Mouse (Mus musculus): ENCODE results near the gene Klf11. TPM values are rescaled to one million over a fixed set of nuclear protein-coding genes. Genes with fewer than 3 reads are reported as not detected.
"Not testable (repeated sequence)": the region's sequence is repeated elsewhere in the genome, so short reads cannot be mapped to it uniquely, and the experiment has no call there.

Klf11 gene
- polyA plus RNA-seq, 1 experiment from 2014 or later: 11.2 TPM

DNA sequence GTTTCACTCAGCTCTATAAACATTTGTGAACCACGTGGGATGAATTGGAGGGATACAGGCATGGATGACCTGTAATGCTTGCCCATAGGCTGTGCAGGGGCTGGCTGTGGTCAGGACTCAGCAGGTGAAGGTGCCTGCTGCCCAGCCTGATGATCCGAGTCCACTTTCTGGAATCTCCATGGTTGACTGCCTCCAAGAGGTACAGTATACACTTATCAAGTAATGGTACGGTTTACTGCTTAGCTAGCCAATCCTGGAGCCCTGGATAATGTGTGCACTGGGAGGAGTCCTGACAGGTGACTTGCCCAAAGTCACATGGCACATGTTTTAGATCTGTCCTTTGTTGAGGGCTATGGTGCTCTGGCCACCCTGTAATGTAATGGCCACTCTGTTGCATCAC lies 39.3 kb downstream of the Klf11 start:
- no peak overlapping the region for H3K27ac ChIP-seq
- no peaks in the 10 kb centered on the region for H3K36me3 ChIP-seq
- H3K9me3 ChIP-seq: no peaks in the 10 kb centered on the region
- 0 out of 2 replicates have a peak, but pooled peaks cover 6% of the 10 kb centered on the region for H3K4me1 ChIP-seq
- no peak for ATAC-seq (ENCODE audit: insufficient read depth, low FRiP score, low read depth)
- no peak overlapping the region for H3K4me3 ChIP-seq (replicated peaks)
- no peak overlapping the region for H3K9ac ChIP-seq
- H3K27me3 ChIP-seq (replicated peaks): no peaks in the 10 kb centered on the region
- WGBS: 79% methylated on average over 3 of the region's 3 CpGs
- no peak overlapping the region for H3K4me2 ChIP-seq

DNA sequence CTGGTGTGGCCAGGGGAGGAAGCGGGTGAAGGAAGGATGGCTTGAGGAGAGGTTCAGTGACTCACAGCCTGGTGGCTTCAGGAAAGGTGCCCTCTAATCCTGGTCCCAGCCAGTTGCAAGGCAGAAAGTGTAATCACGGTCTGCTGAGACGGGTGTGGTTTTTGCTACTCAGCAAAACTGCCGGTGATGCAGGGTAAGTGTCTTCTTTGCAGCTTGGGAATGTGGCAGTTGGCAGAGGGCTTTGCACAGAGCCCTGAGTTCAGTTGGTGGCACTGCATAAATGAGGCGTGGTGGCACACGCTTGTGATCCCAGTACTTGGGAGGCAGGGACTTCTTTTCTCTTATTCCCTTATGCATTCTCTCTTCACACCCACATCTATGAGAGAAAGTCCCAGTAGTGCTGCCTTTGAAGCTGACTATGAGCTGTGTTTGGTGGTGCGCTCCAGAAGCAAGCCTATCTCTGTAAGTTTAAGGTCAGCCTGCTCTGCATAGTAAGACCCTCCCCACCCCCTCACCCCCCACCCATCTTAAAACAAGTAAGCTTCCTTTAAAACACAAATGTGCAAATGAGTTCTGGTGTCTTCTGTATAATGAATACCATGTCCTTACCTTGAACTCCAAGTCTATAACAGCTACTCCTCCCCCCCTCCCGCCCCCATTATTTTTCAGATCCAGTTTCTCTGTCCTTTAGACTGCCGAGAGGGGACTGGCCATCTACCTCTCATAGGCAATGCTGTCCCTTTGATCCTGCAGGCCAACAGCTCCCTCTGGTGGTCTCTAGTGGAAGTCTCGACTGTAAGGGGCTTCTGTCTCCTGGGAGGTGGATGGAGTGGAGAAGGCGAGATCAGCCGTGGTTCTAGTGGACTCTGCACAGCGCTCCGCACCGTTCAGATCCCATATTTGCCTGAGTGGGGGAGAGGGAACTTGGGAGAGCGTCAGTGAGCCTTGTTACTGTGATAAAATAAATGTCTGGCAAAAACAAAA lies 45.7 kb downstream of the Klf11 start:
- WGBS: 38% methylated on average over 16 of the region's 16 CpGs
- Histone ChIP-seq H3K4me1 (no peaks in the 10 kb centered on the region), H3K4me3 (replicated peaks) (no peak overlapping the region)

DNA sequence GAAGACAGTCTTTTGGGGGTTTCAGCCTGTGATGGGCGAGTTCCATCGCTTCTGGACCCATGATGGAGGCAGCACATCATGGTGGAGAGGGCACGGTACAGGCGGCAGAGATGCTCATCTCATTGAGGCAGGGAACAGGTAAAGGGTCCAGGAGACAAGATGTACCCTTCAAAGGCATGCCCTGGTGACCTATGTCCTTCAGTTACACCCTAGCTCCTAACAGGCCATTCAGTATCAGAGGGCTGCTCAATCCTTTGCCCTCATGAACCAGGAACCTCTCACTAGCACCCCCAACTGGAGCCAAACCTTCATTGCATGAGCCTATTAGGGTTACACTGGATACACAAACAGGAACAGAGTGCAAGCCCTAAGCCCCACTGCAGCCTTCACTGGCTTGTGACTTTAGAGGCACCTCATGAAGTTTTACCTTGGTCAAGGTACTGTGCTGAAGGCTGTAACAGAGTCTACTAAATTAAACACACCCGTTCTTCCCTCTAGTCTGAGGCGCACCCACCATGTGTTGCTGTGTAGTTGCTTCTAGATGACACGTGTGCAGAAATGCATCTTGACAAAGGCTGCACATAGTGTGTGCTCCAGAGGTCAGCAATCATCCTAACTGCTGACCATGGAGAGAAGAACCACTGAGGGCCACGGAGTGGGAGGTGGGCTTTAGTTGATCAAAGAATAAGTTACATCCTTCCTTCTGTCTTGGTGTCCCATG lies 46.6 kb downstream of the Klf11 start:
- 0 out of 2 replicates have a peak, but pooled peaks cover 4% of the 10 kb centered on the region for H3K27me3 ChIP-seq (replicated peaks)
- no peaks in the 10 kb centered on the region for H3K36me3 ChIP-seq
- H3K4me3 ChIP-seq (replicated peaks): no peak overlapping the region
- no peak overlapping the region for H3K4me2 ChIP-seq
- H3K4me1 ChIP-seq: no peaks in the 10 kb centered on the region
- H3K9ac ChIP-seq: no peak overlapping the region
- ATAC-seq (ENCODE audit: insufficient read depth, low FRiP score, low read depth): no peak
- H3K9me3 ChIP-seq: no peaks in the 10 kb centered on the region
- WGBS: 62% methylated on average over 8 of the region's 8 CpGs
- no peak overlapping the region for H3K27ac ChIP-seq

More for the DNA sequence above, 45.7 kb downstream of the Klf11 start:
- H3K27ac ChIP-seq: no peak overlapping the region
- H3K4me2 ChIP-seq: no peak overlapping the region
- no peak overlapping the region for H3K9ac ChIP-seq
- peak; percentile 73 for ATAC-seq (ENCODE audit: insufficient read depth, low FRiP score, low read depth)
- H3K36me3 ChIP-seq: no peaks in the 10 kb centered on the region
- no peaks in the 10 kb centered on the region for H3K9me3 ChIP-seq
- 0 out of 2 replicates have a peak, but pooled peaks cover 4% of the 10 kb centered on the region for H3K27me3 ChIP-seq (replicated peaks)

DNA sequence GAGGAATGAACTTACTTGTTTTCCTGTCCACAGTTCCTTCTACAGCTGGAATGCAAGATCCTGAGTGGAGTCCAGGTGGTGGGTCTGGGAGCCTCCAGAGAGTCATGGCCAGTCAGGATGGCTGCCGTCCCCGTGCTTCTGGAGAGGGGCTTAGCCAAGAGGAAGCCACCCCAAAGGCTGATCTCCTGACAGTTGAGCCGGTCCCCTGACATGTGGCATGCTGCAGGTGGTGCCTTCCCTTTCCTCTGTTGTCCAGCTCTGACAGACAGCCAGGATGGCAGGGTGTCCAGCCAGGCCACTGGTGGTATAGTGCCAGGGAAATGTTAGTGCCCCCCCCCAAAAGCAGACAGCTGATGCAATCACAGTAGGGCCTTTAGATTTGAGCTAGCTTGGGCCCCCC lies 47.4 kb downstream of the Klf11 start:
- 0 out of 2 replicates have a peak, but pooled peaks cover 4% of the 10 kb centered on the region for H3K27me3 ChIP-seq (replicated peaks)
- no peak overlapping the region for H3K27ac ChIP-seq
- H3K4me1 ChIP-seq: no peaks in the 10 kb centered on the region
- H3K36me3 ChIP-seq: no peaks in the 10 kb centered on the region
- 78% methylated on average over 3 of the region's 3 CpGs for WGBS
- no peak for ATAC-seq (ENCODE audit: insufficient read depth, low FRiP score, low read depth)
- H3K4me3 ChIP-seq (replicated peaks): no peak overlapping the region
- H3K4me2 ChIP-seq: no peak overlapping the region
- H3K9ac ChIP-seq: no peak overlapping the region
- H3K9me3 ChIP-seq: no peaks in the 10 kb centered on the region

DNA sequence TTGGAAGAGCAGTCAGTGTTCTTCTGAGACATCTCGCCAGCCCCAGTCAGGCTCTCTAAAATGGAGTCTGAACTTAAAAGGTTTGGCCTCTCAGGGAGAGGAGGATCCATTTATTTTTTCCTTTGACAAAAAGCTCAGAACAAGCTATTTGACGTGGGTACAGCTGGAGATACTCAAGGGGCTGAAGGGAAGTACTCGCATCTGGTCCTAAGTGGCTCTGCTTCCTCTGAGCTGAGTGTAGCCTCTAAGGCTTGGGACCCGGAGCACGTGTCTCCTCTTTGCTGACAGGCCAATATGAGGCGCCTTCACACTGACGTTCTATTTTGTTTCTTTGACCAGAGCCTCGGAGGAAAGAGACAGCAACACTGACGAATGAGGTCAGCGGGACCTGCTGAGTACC lies 48.5 kb downstream of the Klf11 start:
- Histone ChIP-seq H3K4me2 (no peak overlapping the region), H3K36me3 (no peaks in the 10 kb centered on the region), H3K27me3 (replicated peaks) (0 out of 2 replicates have a peak, but pooled peaks cover 4% of the 10 kb centered on the region), H3K9me3 (no peaks in the 10 kb centered on the region), H3K4me3 (replicated peaks) (no peak overlapping the region), H3K27ac (no peak overlapping the region), H3K9ac (no peak overlapping the region), H3K4me1 (no peaks in the 10 kb centered on the region)
- ATAC-seq (ENCODE audit: insufficient read depth, low FRiP score, low read depth): no peak
- WGBS: 41% methylated on average over 10 of the region's 10 CpGs

DNA sequence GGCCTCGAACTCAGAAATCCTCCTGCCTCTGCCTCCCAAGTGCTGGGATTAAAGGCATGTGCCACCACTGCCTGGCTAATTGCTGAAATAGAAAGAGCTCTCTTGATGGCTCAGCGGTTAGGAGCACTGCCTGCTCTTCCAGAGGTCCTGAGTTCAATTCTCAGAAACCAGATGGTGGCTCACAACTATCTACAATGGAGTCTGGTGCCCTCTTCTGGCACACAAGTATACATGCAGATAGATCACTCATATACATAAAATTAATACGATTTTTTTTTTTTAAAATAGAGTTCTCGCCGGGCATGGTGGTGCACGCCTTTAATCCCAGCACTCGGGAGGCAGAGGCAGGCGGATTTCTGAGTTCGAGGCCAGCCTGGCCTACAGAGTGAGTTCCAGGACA lies 50.5 kb downstream of the Klf11 start:
- H3K27ac ChIP-seq; H3K9ac ChIP-seq; H3K4me2 ChIP-seq; H3K27me3 ChIP-seq (replicated peaks); H3K9me3 ChIP-seq; H3K4me3 ChIP-seq (replicated peaks); H3K4me1 ChIP-seq; H3K36me3 ChIP-seq; ATAC-seq (ENCODE audit: insufficient read depth, low FRiP score, low read depth): not testable (repeated sequence)
- WGBS: 84% methylated on average over 9 of the region's 9 CpGs

DNA sequence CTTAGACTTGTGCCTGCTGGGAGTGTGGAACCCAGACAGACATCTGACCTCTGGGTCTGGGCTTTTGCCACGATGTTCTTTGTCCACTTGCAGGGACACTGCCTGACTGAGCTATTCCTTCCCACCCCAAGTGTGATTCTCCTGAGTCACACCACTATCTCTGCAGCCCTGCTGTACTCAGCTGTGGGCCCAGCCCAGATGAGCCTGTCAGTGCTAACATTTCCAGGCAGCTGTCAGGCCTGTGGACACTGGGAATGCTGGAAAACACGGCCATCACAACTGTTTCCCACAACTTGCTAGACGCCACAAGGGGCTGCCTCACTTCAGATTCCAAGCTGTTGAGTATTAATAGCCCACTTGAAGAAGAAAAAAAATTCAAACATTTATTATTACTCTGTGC lies 51.9 kb downstream of the Klf11 start:
- no peaks in the 10 kb centered on the region for H3K36me3 ChIP-seq
- ATAC-seq (ENCODE audit: insufficient read depth, low FRiP score, low read depth): no peak
- no peak overlapping the region for H3K4me3 ChIP-seq (replicated peaks)
- no peak overlapping the region for H3K27ac ChIP-seq
- no peak overlapping the region for H3K4me2 ChIP-seq
- WGBS: 75% methylated on average over 3 of the region's 3 CpGs
- H3K9ac ChIP-seq: no peak overlapping the region
- H3K27me3 ChIP-seq (replicated peaks): no peaks in the 10 kb centered on the region
- peaks cover 14% of the 10 kb centered on the region; the same call in 1 of the 2 replicates for H3K4me1 ChIP-seq
- H3K9me3 ChIP-seq: no peaks in the 10 kb centered on the region

DNA sequence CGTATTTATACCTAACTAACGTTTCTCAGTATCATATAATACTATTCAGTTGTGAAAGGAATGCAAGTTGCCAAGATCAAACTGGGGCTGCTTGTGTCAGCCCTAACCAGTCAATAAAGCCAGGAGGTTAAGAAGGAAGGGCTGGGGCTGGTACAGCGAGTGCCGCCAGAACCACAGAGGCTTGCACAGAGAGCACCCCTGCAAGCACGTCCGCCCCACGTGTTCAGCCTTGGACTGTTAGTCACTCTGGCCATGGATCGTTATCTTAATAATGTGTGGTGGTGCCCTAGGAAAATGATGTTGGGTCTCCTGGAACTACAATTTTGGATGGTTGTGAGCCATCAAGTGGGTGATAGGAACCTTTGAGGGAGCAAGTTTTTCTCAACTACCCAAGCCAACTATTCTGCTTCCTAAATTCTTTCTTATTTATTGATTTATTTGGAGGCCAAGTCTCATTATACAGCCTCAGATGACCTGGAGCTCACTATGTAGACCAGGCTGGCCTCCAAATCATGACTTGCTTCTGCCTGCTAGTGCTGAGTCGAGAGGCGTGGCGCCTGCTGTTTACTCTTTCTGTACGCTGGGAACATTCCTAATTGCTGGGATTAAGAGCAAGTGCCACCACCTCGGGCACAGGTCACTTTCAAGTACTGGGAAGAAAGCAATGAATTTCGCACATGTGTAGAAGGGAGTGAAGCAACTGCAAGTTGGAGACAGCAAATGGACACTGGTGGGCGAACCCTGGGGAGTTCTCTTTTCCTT lies 54.6 kb downstream of the Klf11 start:
- no peak for ATAC-seq (ENCODE audit: insufficient read depth, low FRiP score, low read depth)
- peaks cover 23% of the 10 kb centered on the region for H3K4me1 ChIP-seq
- WGBS: 74% methylated on average over 15 of the region's 15 CpGs
- no peaks in the 10 kb centered on the region for H3K27me3 ChIP-seq (replicated peaks)
- no peaks in the 10 kb centered on the region for H3K36me3 ChIP-seq
- H3K4me3 ChIP-seq (replicated peaks): no peak overlapping the region
- no peak overlapping the region for H3K4me2 ChIP-seq
- no peak overlapping the region for H3K9ac ChIP-seq
- H3K27ac ChIP-seq: peak overlapping the region; percentile 21; the same call in 1 of the 2 replicates
- no peaks in the 10 kb centered on the region for H3K9me3 ChIP-seq

DNA sequence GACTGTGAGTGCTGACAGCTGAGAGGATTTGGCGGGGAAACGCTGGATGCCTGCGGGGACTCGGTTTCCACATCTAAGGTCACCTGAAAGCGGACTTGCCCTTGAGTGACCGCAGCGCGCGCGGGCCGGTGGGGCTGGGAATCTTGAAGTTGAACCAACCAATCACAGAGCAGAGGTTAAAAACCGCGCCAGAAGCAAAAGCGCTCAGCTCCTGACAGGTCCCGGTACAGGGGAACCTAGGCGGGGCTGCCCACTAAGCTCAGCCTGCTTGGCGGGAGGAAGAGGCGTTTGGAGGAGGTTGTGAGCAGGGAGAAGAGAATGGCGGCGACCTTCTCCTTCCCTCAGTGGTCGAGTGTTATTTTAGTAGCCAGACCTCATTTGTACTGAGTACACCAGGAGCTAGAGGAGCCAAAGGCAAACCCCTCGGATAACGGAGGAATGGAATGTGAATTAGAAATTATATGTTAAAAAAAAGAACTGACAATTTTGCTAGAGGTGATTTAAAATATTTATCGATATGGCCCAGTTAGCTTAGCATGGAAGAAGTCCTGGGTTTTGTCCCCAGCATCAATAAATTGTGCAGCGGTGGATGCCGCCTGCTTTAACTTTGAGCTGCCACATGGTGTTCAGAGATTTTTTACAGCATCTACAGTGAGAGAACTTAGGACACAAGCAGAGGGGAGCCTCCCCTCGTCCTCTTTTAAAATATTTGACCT lies 55.8 kb downstream of the Klf11 start:
- Histone ChIP-seq H3K9me3 (no peaks in the 10 kb centered on the region), H3K4me2 (peak overlapping the region; percentile 86), H3K27ac (peak overlapping the region; percentile 41; the same call in 1 of the 2 replicates), H3K36me3 (no peaks in the 10 kb centered on the region), H3K27me3 (replicated peaks) (no peaks in the 10 kb centered on the region), H3K9ac (peak overlapping the region; percentile 43; the same call in 1 of the 2 replicates), H3K4me1 (peaks cover 23% of the 10 kb centered on the region), H3K4me3 (replicated peaks) (peak overlapping the region; percentile 86)
- peak; percentile 61; the same call in 1 of the 2 replicates for ATAC-seq (ENCODE audit: insufficient read depth, low FRiP score, low read depth)
- WGBS: 1% methylated on average over 27 of the region's 27 CpGs

DNA sequence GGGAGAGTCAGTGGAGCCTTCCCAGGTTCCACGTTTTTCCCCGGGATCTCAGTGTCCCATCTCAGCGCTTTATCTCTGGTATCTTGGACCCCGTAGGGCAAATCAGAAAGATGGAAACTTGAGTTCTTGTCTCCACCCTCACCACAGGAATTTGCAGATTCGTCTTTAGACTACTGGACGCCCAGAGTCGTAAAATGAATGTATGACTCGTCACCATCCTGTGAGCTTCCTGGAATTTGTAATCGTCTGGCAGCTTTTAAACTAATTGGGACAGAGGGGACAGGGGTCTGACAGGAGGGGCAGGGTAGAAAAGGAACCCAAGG lies 56.4 kb downstream of the Klf11 start:
- no peak for ATAC-seq (ENCODE audit: insufficient read depth, low FRiP score, low read depth)
- peaks cover 23% of the 10 kb centered on the region for H3K4me1 ChIP-seq
- peak overlapping the region; percentile 86 for H3K4me3 ChIP-seq (replicated peaks)
- H3K9ac ChIP-seq: peak overlapping the region; percentile 43
- peaks cover 2% of the 10 kb centered on the region; the same call in 1 of the 2 replicates for H3K36me3 ChIP-seq
- WGBS: 0% methylated on average over 9 of the region's 9 CpGs
- H3K27me3 ChIP-seq (replicated peaks): no peaks in the 10 kb centered on the region
- peak overlapping the region; percentile 41; the same call in 1 of the 2 replicates for H3K27ac ChIP-seq
- peak overlapping the region; percentile 86 for H3K4me2 ChIP-seq
- no peaks in the 10 kb centered on the region for H3K9me3 ChIP-seq
